Mouse (Mus musculus): ENCODE measurements around the gene Nop16. TPM values are rescaled to one million over a fixed set of nuclear protein-coding genes. Genes with fewer than 3 reads are reported as not detected.

The Nop16 gene
- polyA plus RNA-seq, 1 experiment from 2014 or later: 64.7 TPM

DNA sequence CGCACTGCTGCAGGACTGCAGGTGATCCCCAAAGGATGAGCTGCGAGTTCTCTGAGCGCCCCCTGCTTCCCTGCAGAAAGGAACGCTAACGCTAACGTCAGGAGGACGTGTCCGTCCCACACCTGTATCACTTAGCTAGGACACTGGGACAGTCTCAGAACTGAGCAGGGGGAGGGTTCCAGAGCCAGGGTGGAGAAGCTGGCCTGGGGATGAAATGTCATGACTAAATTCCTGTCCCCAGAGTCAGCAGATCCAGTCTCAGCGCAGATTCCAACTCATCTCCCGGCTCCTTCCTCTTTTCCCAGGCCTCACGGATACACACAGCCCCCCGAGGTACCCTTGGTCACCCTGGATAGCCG lies 20.7 kb upstream of the Nop16 start:
- Histone ChIP-seq H3K4me2 (peak overlapping the region; percentile 85), H3K9me3 (replicated peaks) (no peaks in the 10 kb centered on the region), H3K9ac (replicated peaks) (peak overlapping the region; percentile 88), H3K4me1 (peaks cover 33% of the 10 kb centered on the region), H3K4me3 (replicated peaks) (peak overlapping the region; percentile 81), H3K27me3 (replicated peaks) (no peaks in the 10 kb centered on the region), H3K36me3 (peaks cover 13% of the 10 kb centered on the region), H3K27ac (replicated peaks) (peak overlapping the region; percentile 88)
- ATAC-seq (ENCODE audit: low FRiP score): peak; percentile 65
- WGBS: 5% methylated on average over 13 of the region's 13 CpGs

DNA sequence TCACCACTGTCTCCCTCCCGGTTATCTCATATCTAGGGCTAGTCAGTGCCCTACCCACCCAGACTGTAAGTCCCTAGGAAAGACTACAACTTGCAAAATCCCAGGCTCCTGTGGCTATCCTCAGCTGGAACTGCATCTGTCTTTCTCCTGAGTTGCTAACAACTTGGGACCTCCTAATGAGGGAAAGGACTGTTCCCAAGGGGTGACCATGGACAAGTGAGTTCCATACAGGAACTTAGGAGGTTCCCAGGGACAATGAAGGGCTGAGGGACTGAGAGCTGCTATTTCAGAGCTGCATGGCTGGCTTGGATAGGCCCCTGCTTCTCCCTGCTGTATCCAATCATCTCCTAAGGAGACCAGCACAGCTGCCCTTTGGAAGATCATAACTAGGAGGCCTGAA lies 19.4 kb upstream of the Nop16 start:
- Histone ChIP-seq H3K27ac (replicated peaks) (peak overlapping the region; percentile 37; the same call in 1 of the 2 replicates), H3K27me3 (replicated peaks) (no peaks in the 10 kb centered on the region), H3K9me3 (replicated peaks) (no peaks in the 10 kb centered on the region), H3K36me3 (peaks cover 24% of the 10 kb centered on the region), H3K4me3 (replicated peaks) (peak overlapping the region; percentile 81), H3K4me2 (peak overlapping the region; percentile 85), H3K4me1 (peaks cover 33% of the 10 kb centered on the region), H3K9ac (replicated peaks) (peak overlapping the region; percentile 32)
- ATAC-seq (ENCODE audit: low FRiP score): no peak
- WGBS: 26% methylated on average over 1 of the region's 1 CpGs

- peak overlapping the region; percentile 37; the same call in 1 of the 2 replicates for H3K27ac ChIP-seq (replicated peaks)
- H3K9ac ChIP-seq (replicated peaks): peak overlapping the region; percentile 32
- no peaks in the 10 kb centered on the region for H3K9me3 ChIP-seq (replicated peaks)
- peaks cover 39% of the 10 kb centered on the region for H3K4me1 ChIP-seq
- peak overlapping the region; percentile 81 for H3K4me3 ChIP-seq (replicated peaks)
- WGBS: 6% methylated on average over 8 of the region's 8 CpGs
- peak overlapping the region; percentile 85 for H3K4me2 ChIP-seq
- no peak for ATAC-seq (ENCODE audit: low FRiP score)
- no peaks in the 10 kb centered on the region for H3K27me3 ChIP-seq (replicated peaks)
- peaks cover 27% of the 10 kb centered on the region for H3K36me3 ChIP-seq
These were observed 18.8 kb upstream of the Nop16 start for GRCm38 (mm10) chr13:54608666-54609065.

DNA sequence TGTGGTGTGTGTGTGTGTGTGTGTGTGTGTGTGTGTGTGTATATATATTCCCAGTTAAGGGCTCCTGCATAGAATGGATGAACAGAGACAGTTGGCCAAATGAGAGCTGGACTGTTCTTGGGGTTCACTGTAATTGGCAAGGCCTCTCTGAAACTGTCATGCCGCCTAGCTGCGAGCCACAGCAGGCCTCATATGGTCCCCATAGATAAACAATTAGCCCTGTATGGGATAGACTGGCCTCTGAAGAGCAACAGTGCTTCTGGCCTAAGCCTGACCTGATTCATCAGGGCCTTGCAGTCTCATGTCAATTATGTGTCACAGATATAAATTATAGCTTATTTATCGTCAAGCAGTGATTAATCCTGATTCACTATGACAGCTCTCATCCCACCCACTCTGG lies 18.1 kb upstream of the Nop16 start:
- WGBS: 68% methylated on average over 3 of the region's 3 CpGs
- Histone ChIP-seq H3K4me2 (peak overlapping the region; percentile 85), H3K4me3 (replicated peaks) (no peak overlapping the region), H3K36me3 (peaks cover 27% of the 10 kb centered on the region), H3K9ac (replicated peaks) (no peak overlapping the region), H3K27me3 (replicated peaks) (no peaks in the 10 kb centered on the region), H3K27ac (replicated peaks) (no peak overlapping the region), H3K9me3 (replicated peaks) (no peaks in the 10 kb centered on the region), H3K4me1 (peaks cover 43% of the 10 kb centered on the region)
- ATAC-seq (ENCODE audit: low FRiP score): no peak

- no peak overlapping the region for H3K9ac ChIP-seq (replicated peaks)
- no peak for ATAC-seq (ENCODE audit: low FRiP score)
- H3K4me3 ChIP-seq (replicated peaks): no peak overlapping the region
- no peaks in the 10 kb centered on the region for H3K27me3 ChIP-seq (replicated peaks)
- H3K27ac ChIP-seq (replicated peaks): no peak overlapping the region
- no peaks in the 10 kb centered on the region for H3K9me3 ChIP-seq (replicated peaks)
- WGBS: 75% methylated on average over 5 of the region's 5 CpGs
- H3K4me1 ChIP-seq: peaks cover 46% of the 10 kb centered on the region
- H3K36me3 ChIP-seq: peaks cover 29% of the 10 kb centered on the region
- H3K4me2 ChIP-seq: no peak overlapping the region
These were observed 17.3 kb upstream of the Nop16 start for GRCm38 (mm10) chr13:54607204-54607603.

- whole genome bisulfite sequencing: 79% methylated on average over 5 of the region's 5 CpGs
- no peak overlapping the region for H3K4me3 ChIP-seq (replicated peaks)
- no peaks in the 10 kb centered on the region for H3K9me3 ChIP-seq (replicated peaks)
- no peak for ATAC-seq (ENCODE audit: low FRiP score)
- peaks cover 42% of the 10 kb centered on the region for H3K4me1 ChIP-seq
- no peak overlapping the region for H3K27ac ChIP-seq (replicated peaks)
- peaks cover 37% of the 10 kb centered on the region for H3K36me3 ChIP-seq
- H3K9ac ChIP-seq (replicated peaks): no peak overlapping the region
- H3K27me3 ChIP-seq (replicated peaks): no peaks in the 10 kb centered on the region
- H3K4me2 ChIP-seq: no peak overlapping the region
These were observed 15.5 kb upstream of the Nop16 start for GRCm38 (mm10) chr13:54605426-54605825.

DNA sequence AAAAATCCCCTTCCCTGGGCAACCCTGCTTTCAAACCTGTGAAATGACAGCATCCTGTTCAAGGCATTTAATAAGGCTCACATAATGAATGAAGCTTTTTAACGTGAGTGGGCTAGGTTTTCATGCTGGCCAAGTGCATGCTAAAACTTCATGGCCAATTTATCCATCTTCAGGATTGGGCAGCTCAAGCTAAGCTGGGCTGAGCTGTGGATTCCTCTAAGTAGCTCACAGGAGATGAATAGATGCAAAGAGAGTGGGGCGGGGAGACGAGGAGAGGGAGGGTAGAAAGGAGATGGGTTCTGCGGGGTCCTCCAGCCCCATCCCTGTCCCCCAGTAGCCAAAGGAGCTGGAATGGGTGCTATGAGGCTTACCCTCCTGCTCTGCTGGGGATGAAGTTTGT lies 14.3 kb upstream of the Nop16 start:
- Histone ChIP-seq H3K4me2 (no peak overlapping the region), H3K9ac (replicated peaks) (no peak overlapping the region), H3K36me3 (peaks cover 48% of the 10 kb centered on the region), H3K27ac (replicated peaks) (no peak overlapping the region), H3K9me3 (replicated peaks) (no peaks in the 10 kb centered on the region), H3K4me3 (replicated peaks) (no peak overlapping the region), H3K27me3 (replicated peaks) (no peaks in the 10 kb centered on the region), H3K4me1 (peaks cover 30% of the 10 kb centered on the region)
- WGBS: 61% methylated on average over 4 of the region's 4 CpGs
- ATAC-seq (ENCODE audit: low FRiP score): no peak

DNA sequence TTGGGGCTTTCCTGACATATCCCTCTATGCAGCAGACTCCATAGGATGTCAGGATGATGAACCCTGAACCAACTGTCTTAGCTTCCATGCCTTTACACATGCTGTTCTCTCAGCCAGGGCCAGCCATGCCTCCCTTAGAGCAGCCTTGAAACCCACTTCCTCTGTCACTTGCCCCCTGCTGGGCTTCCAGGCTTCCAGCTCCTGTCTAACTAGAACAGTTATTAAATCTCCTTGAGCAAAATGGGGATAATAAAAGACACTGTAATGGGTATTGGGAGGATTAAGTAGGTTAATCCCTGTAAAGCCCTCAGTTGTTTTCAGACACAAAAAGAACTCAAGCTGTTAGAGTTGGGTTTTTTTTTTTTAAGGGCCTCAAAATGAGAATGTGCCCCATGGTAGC lies 13.6 kb upstream of the Nop16 start:
- ATAC-seq (ENCODE audit: low FRiP score): no peak
- H3K27ac ChIP-seq (replicated peaks): no peak overlapping the region
- H3K36me3 ChIP-seq: peaks cover 55% of the 10 kb centered on the region
- H3K4me1 ChIP-seq: peaks cover 23% of the 10 kb centered on the region
- no peak overlapping the region for H3K9ac ChIP-seq (replicated peaks)
- H3K9me3 ChIP-seq (replicated peaks): no peaks in the 10 kb centered on the region
- no peak overlapping the region for H3K4me2 ChIP-seq
- no peaks in the 10 kb centered on the region for H3K27me3 ChIP-seq (replicated peaks)
- no peak overlapping the region for H3K4me3 ChIP-seq (replicated peaks)

- Histone ChIP-seq H3K27me3 (replicated peaks) (no peaks in the 10 kb centered on the region), H3K9me3 (replicated peaks) (no peaks in the 10 kb centered on the region), H3K9ac (replicated peaks) (no peak overlapping the region), H3K27ac (replicated peaks) (no peak overlapping the region), H3K36me3 (peaks cover 63% of the 10 kb centered on the region), H3K4me3 (replicated peaks) (no peak overlapping the region), H3K4me2 (no peak overlapping the region), H3K4me1 (peaks cover 17% of the 10 kb centered on the region)
- WGBS: 17% methylated on average over 3 of the region's 3 CpGs
- ATAC-seq (ENCODE audit: low FRiP score): no peak
These were observed 12.8 kb upstream of the Nop16 start for GRCm38 (mm10) chr13:54602639-54603111.

- no peak for ATAC-seq (ENCODE audit: low FRiP score)
- no peak overlapping the region for H3K4me2 ChIP-seq
- H3K4me1 ChIP-seq: peaks cover 15% of the 10 kb centered on the region
- H3K9me3 ChIP-seq (replicated peaks): no peaks in the 10 kb centered on the region
- H3K27ac ChIP-seq (replicated peaks): no peak overlapping the region
- no peak overlapping the region for H3K4me3 ChIP-seq (replicated peaks)
- 94% methylated on average over 12 of the region's 12 CpGs for WGBS
- H3K27me3 ChIP-seq (replicated peaks): no peaks in the 10 kb centered on the region
- peaks cover 67% of the 10 kb centered on the region for H3K36me3 ChIP-seq
- H3K9ac ChIP-seq (replicated peaks): no peak overlapping the region
These were observed 8.8 kb upstream of the Nop16 start for GRCm38 (mm10) chr13:54598622-54599143.

GRCm38 (mm10) chr13:54596870-54597269 lies 7.0 kb upstream of the Nop16 start:
- Histone ChIP-seq H3K9me3 (replicated peaks) (no peaks in the 10 kb centered on the region), H3K27me3 (replicated peaks) (no peaks in the 10 kb centered on the region), H3K36me3 (peaks cover 67% of the 10 kb centered on the region), H3K4me1 (peaks cover 22% of the 10 kb centered on the region), H3K9ac (replicated peaks) (no peak overlapping the region), H3K27ac (replicated peaks) (no peak overlapping the region; the same call in 1 of the 2 replicates), H3K4me3 (replicated peaks) (no peak overlapping the region), H3K4me2 (no peak overlapping the region)
- 70% methylated on average over 5 of the region's 5 CpGs for WGBS
- no peak for ATAC-seq (ENCODE audit: low FRiP score)

- Histone ChIP-seq H3K4me1 (peaks cover 29% of the 10 kb centered on the region), H3K9ac (replicated peaks) (no peak overlapping the region), H3K36me3 (peaks cover 67% of the 10 kb centered on the region), H3K27me3 (replicated peaks) (no peaks in the 10 kb centered on the region), H3K9me3 (replicated peaks) (no peaks in the 10 kb centered on the region), H3K27ac (replicated peaks) (no peak overlapping the region), H3K4me3 (replicated peaks) (no peak overlapping the region), H3K4me2 (no peak overlapping the region)
- 84% methylated on average over 8 of the region's 8 CpGs for WGBS
- no peak for ATAC-seq (ENCODE audit: low FRiP score)
These were observed 6.3 kb upstream of the Nop16 start for GRCm38 (mm10) chr13:54596107-54596690.
